Mouse (Mus musculus) T-helper 1 cell (primary cell): Measurements from ENCODE around the gene Smcp.

Experiments used
- in situ Hi-C: fragments of 300-600 bp; cut with MboI, MseI; formaldehyde crosslinking; loops from one replicate; pipeline ENCODE4 v1.15.1; 2025; ENCODE audit warnings: high pct_unique_total_duplicates

Gene Smcp

GRCm38 (mm10) chr3:92588858-92589257 lies at the start of gene Smcp:
Gene Smcp (minus strand): TSS chr3:92588997.
- in situ Hi-C loops, result no loop called here

DNA sequence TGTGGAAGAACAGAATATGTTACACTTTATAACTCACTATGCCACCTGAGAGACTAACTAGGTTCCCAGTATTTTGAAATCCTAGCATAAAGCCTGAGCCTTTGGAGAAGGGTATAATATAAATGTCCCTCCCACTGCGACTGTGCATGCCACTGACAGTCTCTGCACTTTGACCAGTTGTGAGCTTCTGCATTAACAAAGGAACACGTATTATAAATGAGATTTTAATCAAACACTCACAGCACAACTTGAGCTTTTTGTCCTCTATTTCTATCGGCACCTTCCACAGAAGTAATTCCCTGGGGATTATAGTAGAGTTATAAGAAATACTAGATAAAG lies 49.8 kb upstream of the Smcp start:
- in situ Hi-C loops, result no loop called here

DNA sequence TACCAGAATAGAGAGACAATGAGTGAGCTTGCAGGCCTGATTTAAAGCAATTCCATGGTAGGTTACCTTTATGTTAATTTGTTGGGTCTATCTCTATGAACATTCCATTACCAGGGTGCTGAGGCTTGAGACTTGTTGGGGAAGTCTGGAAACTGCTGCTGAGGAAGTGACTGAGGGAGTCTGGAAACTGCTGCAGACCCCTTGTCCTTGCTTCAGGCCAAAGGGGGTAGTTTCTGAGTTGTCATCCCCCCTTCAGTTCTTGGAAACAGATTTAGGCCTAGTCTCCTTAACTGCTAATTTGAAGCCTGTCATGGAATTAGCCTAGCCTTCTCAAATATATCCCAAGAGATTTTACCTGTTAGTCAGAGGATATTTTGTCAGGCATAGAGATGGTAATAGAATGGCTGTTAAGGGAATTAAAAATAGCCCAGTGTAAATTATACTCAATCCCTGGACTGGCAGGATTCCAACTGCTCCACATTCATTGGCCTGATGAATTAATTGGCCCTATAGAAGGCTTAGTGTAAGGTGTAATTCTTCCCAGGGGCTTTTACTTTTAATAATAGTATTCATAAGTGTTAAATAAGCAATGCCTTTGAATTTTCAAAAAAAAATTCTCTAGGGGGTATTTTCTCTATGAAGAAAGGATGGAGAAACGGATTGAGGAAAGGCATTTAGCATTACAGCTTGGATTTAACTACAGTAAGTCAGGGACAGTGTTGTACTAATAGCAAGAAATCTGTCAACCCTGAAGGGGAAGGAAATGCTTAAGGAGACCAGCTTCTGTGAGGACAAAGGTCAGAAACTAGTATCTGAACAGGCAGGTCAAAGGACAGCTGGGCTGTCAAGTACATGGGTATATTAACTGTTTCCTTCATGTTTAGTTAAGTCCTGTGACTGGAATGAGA lies 49.2 kb upstream of the Smcp start:
- in situ Hi-C loops, result no loop called here

DNA sequence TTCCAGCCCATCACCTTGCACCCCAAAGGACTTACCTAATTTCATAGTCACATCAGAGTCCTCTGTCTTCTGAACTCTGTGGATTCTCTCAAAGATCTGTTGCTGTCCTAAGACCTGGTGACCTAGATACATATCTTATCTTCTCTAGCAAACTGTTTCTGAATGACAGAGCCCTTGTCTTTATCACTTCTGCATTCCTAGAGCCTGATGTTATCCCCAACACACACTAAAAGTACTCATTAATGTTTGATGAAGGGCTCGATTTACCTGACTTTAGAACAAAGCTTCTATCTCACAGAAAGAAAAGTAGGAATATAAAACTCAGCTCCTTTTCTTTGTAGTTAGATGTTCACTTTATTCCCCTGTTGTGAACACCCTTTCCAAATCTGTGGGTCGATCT lies 32.8 kb upstream of the Smcp start, which contains the start of gene Lce6a:
Gene Lce6a (minus strand): TSS at position 101 of the 400 bp plus-strand sequence.
- in situ Hi-C loops, result no loop called here

GRCm38 (mm10) chr3:92609804-92610203 lies 21.0 kb upstream of the Smcp start:
- in situ Hi-C loops, result loop anchor here (10.0 kb wide), 1 partner anchor 455 kb away; no protein-coding TSS in a partner anchor

GRCm38 (mm10) chr3:92607392-92607791 lies 18.6 kb upstream of the Smcp start, which contains the start of gene 2210017I01Rik:
Gene 2210017I01Rik (minus strand): TSS chr3:92607492.
- in situ Hi-C loops, result loop anchor here (10.0 kb wide), 1 partner anchor 453 kb away; no protein-coding TSS in a partner anchor

DNA sequence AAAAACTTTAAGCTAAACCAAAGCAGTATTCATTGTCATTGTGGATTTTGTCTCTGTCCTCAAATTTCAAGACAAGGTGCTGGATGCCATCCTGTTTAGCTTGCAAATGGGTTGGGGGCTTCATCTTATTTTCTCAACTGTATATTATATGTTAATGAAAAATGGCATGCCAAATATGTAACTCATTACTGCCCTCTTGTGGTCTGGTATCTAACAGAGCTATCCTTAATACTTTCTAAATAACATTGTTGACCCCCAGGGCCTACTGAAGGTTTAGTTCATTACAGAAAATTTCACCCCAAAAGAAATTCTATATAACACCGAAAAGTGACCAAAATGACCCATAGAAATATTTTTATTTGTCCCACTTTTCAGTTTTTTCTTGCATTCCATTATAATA lies 13.4 kb upstream of the Smcp start:
- in situ Hi-C loops, result loop anchor here (10.0 kb wide), 1 partner anchor 447 kb away; no protein-coding TSS in a partner anchor

DNA sequence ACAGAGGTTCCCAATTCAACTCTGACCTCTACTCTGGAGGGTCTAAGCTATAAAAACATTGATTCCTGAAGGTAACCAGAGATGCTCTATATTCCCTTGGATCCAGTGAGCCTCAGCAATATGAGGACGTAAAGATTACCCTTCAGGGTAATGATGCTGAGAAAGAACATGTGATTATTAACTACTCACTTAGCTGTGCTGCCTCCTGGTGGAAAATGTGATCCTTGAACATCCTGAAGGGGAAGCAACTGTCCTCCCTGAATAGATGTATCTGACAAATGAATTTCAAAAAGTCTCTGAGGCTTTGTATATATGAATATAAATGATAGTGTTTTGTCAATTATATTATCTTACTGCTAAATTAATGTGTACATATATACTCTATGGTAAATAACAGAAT lies 11.7 kb upstream of the Smcp start:
- in situ Hi-C loops, result loop anchor here (10.0 kb wide), 1 partner anchor 446 kb away; no protein-coding TSS in a partner anchor

DNA sequence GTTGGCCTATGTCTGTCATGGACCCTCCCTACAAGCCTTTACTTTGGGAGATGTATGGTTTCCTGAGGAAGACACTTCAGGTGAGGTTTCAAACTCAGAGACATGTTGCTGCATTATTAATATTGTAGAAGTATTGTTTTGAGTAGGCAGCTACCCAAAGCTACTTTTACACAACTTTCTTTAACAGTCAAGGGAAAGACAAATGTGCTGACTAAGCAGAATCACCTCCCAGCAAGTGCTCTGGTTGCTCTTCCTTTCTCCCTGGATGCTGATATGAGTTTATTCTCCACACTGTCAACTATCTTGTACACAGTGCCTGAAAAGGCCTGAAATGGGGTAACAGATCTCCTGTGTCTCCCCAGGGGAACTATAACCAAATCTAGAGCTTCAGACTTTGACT lies 11.2 kb upstream of the Smcp start:
- in situ Hi-C loops, result loop anchor here (10.0 kb wide), 2 partner anchors 205 to 445 kb away; no protein-coding TSS in a partner anchor

DNA sequence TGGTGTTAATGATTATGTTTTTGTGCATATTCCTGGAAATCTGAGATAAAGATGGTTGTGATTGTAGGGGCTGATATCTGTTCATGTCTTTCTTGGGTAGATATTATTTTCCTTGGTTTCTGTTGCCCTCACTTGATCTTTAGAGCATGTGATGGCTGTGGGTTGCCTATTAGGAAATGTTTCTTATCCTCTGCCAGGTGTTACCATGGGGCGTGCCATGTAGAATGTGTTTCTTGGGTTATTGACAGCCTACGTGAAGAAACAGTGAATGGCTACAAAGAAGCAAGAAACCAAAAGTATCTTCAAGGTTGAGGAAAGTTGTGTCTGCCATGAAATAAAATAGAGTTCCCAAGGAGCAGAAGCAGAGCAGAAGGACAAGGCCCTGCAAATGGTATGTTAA lies 9.6 kb upstream of the Smcp start:
- in situ Hi-C loops, result loop anchor here (10.0 kb wide), 1 partner anchor 204 kb away; no protein-coding TSS in a partner anchor

GRCm38 (mm10) chr3:92587190-92587589 lies 1.6 kb downstream of the Smcp start:
- in situ Hi-C loops, result no loop called here

- in situ Hi-C loops, result no loop called here
These were observed 3.7 kb downstream of the Smcp start for GRCm38 (mm10) chr3:92585055-92585454.

DNA sequence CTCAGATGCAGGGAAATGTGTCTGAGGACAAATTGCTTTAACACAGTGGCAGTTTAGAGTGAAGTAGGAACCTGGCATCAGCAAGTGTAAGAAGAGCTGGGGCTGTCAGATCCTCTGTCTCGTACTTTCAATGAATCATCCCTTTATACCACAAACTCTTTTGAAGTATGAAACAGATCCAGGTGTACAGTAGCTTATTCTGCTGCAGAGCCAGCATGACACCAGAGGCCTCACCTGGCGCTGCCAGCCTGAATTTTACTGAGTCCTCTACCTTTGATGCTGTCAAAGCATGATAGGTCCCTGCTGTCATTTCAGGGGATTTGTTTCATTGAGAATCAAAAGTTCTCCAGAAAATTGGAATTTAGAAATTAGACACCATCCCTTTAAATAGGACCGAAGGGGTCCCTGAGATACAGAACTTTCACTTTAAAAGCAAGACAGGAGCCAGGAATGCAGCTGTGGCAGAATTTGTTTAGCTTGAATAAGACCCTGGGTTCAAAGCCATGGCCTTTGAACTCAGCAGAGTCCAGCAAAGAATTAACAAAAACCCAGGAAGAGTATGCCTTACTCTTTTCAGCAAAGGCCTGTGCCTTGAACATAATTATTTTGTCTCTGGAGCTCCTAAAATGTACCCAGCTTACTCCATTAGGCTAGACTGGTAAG lies 5.5 kb downstream of the Smcp start:
- in situ Hi-C loops, result no loop called here

GRCm38 (mm10) chr3:92579508-92579907 lies 9.3 kb downstream of the Smcp start:
- in situ Hi-C loops, result no loop called here

DNA sequence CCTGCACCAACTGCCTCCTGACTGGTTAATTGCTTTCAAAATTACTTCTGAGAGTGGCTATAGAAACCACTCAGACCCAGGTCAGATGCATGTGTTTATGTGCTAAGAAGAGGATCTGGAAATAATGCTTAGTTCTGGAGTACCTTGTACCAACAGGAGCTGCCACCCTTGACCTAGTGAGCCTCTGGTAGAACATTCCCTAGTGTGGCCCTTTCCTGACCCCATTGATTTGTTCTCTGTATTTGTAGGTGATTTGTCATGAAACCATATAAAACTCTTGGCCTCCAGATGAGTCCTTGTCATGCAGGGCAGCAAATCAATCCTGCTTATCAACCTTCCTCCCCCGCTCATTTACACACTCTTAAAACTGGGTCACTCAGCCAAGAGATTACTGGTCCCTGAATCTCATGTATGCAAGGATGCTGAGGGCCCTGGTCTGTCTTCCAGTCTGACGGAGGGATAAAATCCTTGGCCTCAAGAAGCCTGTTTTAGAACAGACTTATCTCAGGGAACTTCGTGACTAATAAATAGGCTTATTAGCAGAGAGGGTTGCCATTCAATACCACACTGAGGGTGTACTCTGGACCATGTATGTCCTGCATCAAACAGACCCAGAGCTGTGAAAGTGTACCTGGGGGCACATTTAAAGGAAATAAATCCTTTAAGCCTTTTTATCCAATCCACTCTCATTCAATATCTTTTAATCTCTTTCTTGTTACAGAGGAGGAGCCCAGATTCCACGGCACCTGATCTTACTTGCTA lies 10.0 kb downstream of the Smcp start:
- in situ Hi-C loops, result no loop called here

GRCm38 (mm10) chr3:92573449-92574041 lies 15.3 kb downstream of the Smcp start, which contains the start of gene Ivl:
Gene Ivl (minus strand): TSS chr3:92573735.
- in situ Hi-C loops, result no loop called here

- in situ Hi-C loops, result no loop called here
These were observed 16.2 kb downstream of the Smcp start for GRCm38 (mm10) chr3:92572514-92573155.

GRCm38 (mm10) chr3:92568752-92569151 lies 20.0 kb downstream of the Smcp start:
- in situ Hi-C loops, result no loop called here

- in situ Hi-C loops, result no loop called here
These were observed 23.4 kb downstream of the Smcp start for GRCm38 (mm10) chr3:92565418-92565817.

DNA sequence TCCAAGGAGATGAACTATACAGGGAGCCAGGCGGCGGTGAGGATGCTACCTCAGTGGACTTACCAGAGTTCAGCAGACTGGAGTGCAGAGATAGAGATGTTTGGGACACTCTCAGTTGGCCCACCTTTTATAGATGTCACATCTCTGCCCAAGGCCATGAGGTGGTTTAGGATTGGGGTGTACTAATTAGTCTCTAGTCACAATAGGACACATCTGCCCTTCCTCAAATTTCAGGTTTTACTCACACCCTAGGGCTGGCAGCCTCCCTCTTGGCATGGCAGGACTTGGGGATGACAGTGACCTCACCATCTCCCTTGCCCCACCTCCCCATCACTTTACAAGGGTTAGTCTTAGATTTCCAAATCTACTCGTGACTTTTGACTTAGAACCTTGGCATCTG lies 54.4 kb downstream of the Smcp start, which contains the start of gene 2310046K23Rik:
Gene 2310046K23Rik (minus strand): TSS at position 101 of the 400 bp plus-strand sequence.
- in situ Hi-C loops, result no loop called here
